Mouse (Mus musculus) lung, embryonic 15.5 days (tissue): ENCODE measurements around the gene Smco4. TPM values are rescaled to one million over a fixed set of nuclear protein-coding genes. Genes with fewer than 3 reads are reported as not detected.
"Not testable (repeated sequence)": the region's sequence is repeated elsewhere in the genome, so short reads cannot be mapped to it uniquely, and the experiment has no call there.

Experiments
- ATAC-seq: fragments of 200-750 bp; cut with Nextera tagmentation; 2 replicates; pipeline ENCODE4 v1.8.0; 2017; ENCODE audit warnings: moderate number of reproducible peaks, borderline replicate concordance; ENCODE audit not compliant: low FRiP score, low TSS enrichment; ENCODE audit errors: extremely low read depth
- H3K27ac ChIP-seq: fragments of 300-500 bp; sonication (generic); 2 replicates; pipeline ENCODE4 v1.5.1; 2015; ENCODE audit warnings: moderate library complexity, mild to moderate bottlenecking, inconsistent platforms
- H3K27me3 ChIP-seq: fragments of 300-500 bp; sonication (generic); 2 replicates; pipeline ENCODE4 v1.6.1; 2015; ENCODE audit warnings: inconsistent platforms
- H3K36me3 ChIP-seq: fragments of 300-500 bp; sonication (generic); 2 replicates; pipeline ENCODE4 v1.6.1; 2015; ENCODE audit warnings: inconsistent platforms
- H3K4me1 ChIP-seq: fragments of 300-500 bp; sonication (generic); 2 replicates; pipeline ENCODE4 v1.6.1; 2015; ENCODE audit warnings: inconsistent platforms
- H3K4me2 ChIP-seq: fragments of 300-500 bp; sonication (generic); 2 replicates; pipeline ENCODE4 v1.6.1; 2015; ENCODE audit warnings: inconsistent platforms, mild to moderate bottlenecking, moderate library complexity
- H3K4me3 ChIP-seq: fragments of 300-500 bp; sonication (generic); 2 replicates; pipeline ENCODE4 v1.5.1; 2015; ENCODE audit warnings: mild to moderate bottlenecking, inconsistent platforms
- H3K9ac ChIP-seq: fragments of 300-500 bp; sonication (generic); 2 replicates; pipeline ENCODE4 v1.6.1; 2015; ENCODE audit warnings: inconsistent platforms
- H3K9me3 ChIP-seq: fragments of 300-500 bp; sonication (generic); 2 replicates; pipeline ENCODE4 v1.6.1; 2016; ENCODE audit warnings: inconsistent platforms
- WGBS: fragments of 180-500 bp; shearing (Covaris S2); methylation state at CpG from one replicate; pipeline ENCODE4 v1.1.7; 2015; 5-methylcytosine and 5-hydroxymethylcytosine counted together
- polyA plus RNA-seq: library from polyadenylated mRNA; unstranded; fragments of >200 nt; fragmentation: Nextera tagmentation; extraction: Ambion mirVana; gene quantifications from 2 replicates; pipeline ENCODE4 v1.2.1, GENCODE M21; 2015

The Smco4 gene
- polyA plus RNA-seq, 1 experiment from 2014 or later: 2.7 TPM

DNA sequence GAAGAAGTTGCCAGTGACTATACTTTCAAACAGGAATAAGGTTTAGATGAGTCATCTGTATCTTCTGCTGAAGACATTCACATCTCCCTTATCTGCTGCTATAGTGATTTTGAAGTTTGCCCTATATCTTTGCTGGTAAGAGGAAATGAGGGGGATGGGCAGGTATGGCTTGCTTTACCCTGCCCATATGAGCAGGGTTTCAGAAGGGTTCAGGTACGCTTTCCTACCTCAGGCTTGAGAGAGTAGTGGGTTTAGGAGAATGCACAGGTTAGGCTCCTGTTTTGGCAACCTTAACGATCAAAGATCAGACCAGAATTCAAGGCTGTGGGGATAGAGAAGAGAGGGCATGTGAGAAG lies 36.7 kb downstream of the Smco4 start:
- no peaks in the 10 kb centered on the region for H3K9me3 ChIP-seq
- no peak overlapping the region for H3K4me3 ChIP-seq
- 76% methylated on average over 2 of the region's 2 CpGs for WGBS
- ATAC-seq: no peak
- H3K27ac ChIP-seq: no peak overlapping the region
- no peak overlapping the region for H3K9ac ChIP-seq
- no peak overlapping the region for H3K4me2 ChIP-seq
- H3K27me3 ChIP-seq: no peaks in the 10 kb centered on the region
- no peaks in the 10 kb centered on the region for H3K36me3 ChIP-seq
- H3K4me1 ChIP-seq: peaks cover 60% of the 10 kb centered on the region

DNA sequence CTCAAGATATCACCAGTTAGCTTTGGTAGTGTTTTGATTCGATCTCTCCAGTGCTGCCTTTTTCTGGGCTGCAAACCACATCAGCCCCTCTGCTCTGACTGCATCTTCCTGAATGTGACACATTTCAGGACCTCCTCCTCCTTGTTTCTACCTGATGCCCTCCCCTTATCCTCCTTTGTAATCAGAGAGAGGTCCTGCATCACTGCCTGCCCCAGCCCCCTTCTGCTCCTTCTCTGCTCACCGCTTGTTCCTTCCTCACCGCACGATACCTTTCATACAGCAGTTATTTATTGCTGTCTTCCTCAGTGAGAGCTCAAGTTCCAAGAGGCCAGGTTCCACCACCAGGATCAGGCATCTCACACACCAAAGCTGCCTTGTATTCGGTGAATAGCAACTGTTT lies 38.0 kb downstream of the Smco4 start:
- H3K36me3 ChIP-seq: no peaks in the 10 kb centered on the region
- no peak for ATAC-seq
- no peak overlapping the region for H3K9ac ChIP-seq
- no peaks in the 10 kb centered on the region for H3K9me3 ChIP-seq
- no peak overlapping the region for H3K4me3 ChIP-seq
- H3K27ac ChIP-seq: no peak overlapping the region
- H3K4me1 ChIP-seq: peaks cover 55% of the 10 kb centered on the region
- no peak overlapping the region for H3K4me2 ChIP-seq
- no peaks in the 10 kb centered on the region for H3K27me3 ChIP-seq
- 49% methylated on average over 5 of the region's 5 CpGs for WGBS

DNA sequence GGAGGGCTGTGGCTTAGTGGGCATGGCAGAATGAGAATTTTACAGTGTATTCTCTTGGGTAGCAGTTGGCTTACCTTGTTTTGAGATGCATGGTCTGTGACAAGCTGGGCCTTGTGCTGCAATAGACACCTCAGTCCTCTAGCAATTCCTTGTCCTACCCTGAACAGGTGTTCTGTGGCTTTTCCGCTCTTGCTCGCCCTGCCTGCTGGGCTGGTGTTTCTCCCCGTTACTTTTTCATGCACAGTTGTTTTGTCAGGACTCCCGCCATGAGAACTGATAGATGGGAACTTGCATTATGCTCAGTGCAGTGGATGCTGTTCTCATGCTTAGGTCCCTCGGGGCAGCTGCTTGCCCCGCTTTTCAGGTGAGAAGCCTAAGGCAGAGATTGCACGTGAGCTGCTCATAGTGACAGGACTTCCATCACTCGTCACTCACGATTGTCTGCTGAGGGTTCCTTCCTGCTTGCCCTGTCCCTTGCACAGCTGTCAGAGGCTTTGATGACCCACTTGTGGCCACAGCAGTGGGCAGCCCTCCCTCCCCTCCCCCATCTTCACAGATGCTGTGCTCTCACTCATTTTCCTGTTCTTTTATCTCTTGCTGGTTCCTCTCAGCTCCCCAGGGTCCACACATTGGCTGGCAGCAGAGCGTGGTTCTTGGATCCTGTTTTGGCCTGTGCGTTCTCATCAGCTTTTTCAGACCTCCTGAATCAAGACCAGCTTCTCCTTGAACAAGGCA lies 40.3 kb downstream of the Smco4 start:
- H3K9ac ChIP-seq: no peak overlapping the region
- no peak overlapping the region for H3K4me2 ChIP-seq
- no peaks in the 10 kb centered on the region for H3K9me3 ChIP-seq
- no peaks in the 10 kb centered on the region for H3K36me3 ChIP-seq
- H3K27me3 ChIP-seq: no peaks in the 10 kb centered on the region
- peaks cover 36% of the 10 kb centered on the region for H3K4me1 ChIP-seq
- no peak overlapping the region for H3K4me3 ChIP-seq
- ATAC-seq: no peak
- 58% methylated on average over 11 of the region's 11 CpGs for WGBS
- H3K27ac ChIP-seq: no peak overlapping the region

DNA sequence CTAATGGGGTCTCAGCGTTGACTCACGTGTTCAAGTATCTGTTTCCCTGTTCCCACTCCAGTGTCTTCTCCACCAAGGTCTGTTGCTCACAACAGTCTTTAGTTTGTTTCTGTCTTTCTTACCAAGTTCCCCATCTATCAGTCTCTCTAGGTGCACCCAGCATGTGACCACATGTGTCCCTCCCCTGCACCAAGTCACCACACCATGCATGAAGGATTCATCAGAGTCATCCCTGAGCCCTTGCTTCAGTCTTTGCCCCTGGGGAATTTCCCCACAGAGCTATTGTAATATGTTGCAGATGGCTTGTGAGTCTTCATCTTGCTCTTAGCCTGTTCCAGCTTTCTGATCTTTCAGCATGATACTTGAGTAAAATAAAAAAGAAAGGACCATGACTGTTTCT lies 40.9 kb downstream of the Smco4 start:
- Histone ChIP-seq H3K4me1 (peaks cover 34% of the 10 kb centered on the region), H3K4me3 (no peak overlapping the region), H3K4me2 (no peak overlapping the region), H3K27ac (no peak overlapping the region), H3K9me3 (no peaks in the 10 kb centered on the region), H3K9ac (no peak overlapping the region), H3K36me3 (no peaks in the 10 kb centered on the region), H3K27me3 (no peaks in the 10 kb centered on the region)
- ATAC-seq: no peak
- 86% methylated on average over 2 of the region's 2 CpGs for WGBS

DNA sequence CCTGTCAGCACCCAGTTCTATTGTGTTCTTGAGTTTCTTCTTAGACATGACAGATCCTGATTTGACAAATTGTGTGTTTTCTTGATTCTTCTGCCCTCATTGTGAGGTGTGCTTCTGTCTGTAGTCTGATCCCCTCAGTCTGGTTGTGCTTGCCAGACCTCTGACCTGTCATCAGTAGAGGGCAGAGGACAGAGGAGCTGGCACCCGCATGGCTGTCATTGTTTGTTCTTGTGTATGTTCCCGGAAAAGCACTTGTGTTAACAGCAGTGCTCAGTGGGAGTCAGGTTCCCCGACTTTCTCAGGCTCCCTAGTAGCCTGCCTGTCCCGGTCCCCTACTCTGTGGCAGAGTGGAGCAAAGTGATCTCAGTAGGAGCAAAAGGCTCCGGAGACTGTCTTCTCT lies 42.2 kb downstream of the Smco4 start:
- Histone ChIP-seq H3K4me3 (no peak overlapping the region), H3K27me3 (no peaks in the 10 kb centered on the region), H3K4me1 (peaks cover 22% of the 10 kb centered on the region), H3K9me3 (no peaks in the 10 kb centered on the region), H3K4me2 (no peak overlapping the region), H3K9ac (no peak overlapping the region), H3K27ac (no peak overlapping the region), H3K36me3 (no peaks in the 10 kb centered on the region)
- ATAC-seq: no peak; the same call in 1 of the 2 replicates
- 29% methylated on average over 5 of the region's 5 CpGs for WGBS

DNA sequence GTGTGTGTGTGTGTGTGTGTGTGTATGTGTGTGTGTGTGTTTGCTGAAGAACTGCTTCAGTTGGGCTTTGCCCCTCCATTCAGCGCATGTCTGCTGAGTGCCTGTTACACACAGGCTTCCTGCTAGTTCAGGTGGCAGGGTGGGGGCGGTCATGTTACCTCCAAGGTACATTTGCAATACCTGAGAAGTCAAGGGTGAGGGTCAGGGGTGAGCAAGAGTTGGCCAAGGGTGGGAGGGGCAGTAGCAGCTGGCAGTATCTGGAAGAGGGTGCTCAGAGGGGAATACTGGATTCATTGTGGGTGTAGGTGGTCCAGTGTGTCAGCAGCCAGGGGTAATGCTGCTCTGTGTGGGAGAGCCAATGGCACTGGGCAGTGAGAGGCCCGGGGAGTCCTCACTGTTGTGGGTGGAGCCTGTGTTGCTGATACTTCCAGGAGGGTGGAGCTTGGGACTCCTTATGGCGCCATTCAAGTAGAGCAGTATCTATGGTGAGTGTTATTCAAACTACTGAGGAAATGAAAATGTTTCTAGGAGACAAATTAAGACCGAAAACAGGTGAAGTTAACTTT lies 43.7 kb downstream of the Smco4 start:
- Histone ChIP-seq H3K4me2 (no peak overlapping the region), H3K27ac (no peak overlapping the region), H3K9ac (no peak overlapping the region), H3K4me3 (no peak overlapping the region), H3K36me3 (no peaks in the 10 kb centered on the region), H3K9me3 (no peaks in the 10 kb centered on the region), H3K4me1 (peaks cover 15% of the 10 kb centered on the region), H3K27me3 (no peaks in the 10 kb centered on the region)
- WGBS: 79% methylated on average over 5 of the region's 5 CpGs
- peak; percentile 44; the same call in 1 of the 2 replicates for ATAC-seq

DNA sequence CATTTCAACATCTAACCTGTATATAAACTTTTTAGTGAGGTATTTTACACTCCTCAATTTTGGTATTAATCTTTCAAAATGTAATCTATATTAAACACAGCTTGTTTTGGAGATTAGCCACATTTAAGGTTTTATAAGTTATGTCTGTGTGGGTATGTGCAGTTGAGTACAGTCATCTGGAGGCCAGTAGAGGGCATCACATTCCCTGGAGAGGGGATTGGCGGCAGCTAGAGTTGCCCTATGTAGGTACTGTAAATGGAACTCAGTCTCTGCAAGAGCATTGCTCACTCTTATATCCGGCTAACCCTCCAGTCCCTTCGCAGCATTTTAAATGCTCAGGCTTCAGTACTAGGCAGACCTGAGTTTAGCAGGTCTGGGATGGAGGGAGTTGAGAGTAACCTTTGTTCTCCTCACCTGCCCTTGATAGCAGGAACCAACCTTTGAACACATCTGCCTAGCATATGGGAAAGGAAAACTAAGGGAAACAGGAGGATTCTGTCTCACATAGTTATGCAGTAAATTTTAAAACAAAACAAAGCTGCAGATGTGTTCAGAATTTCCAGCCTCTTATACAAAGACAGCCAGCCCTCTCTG lies 44.3 kb downstream of the Smco4 start:
- Histone ChIP-seq H3K4me3 (no peak overlapping the region), H3K27me3 (no peaks in the 10 kb centered on the region), H3K9ac (no peak overlapping the region), H3K4me2 (no peak overlapping the region), H3K27ac (no peak overlapping the region), H3K36me3 (no peaks in the 10 kb centered on the region), H3K4me1 (peaks cover 15% of the 10 kb centered on the region), H3K9me3 (no peaks in the 10 kb centered on the region)
- 93% methylated on average over 3 of the region's 3 CpGs for WGBS
- no peak for ATAC-seq

DNA sequence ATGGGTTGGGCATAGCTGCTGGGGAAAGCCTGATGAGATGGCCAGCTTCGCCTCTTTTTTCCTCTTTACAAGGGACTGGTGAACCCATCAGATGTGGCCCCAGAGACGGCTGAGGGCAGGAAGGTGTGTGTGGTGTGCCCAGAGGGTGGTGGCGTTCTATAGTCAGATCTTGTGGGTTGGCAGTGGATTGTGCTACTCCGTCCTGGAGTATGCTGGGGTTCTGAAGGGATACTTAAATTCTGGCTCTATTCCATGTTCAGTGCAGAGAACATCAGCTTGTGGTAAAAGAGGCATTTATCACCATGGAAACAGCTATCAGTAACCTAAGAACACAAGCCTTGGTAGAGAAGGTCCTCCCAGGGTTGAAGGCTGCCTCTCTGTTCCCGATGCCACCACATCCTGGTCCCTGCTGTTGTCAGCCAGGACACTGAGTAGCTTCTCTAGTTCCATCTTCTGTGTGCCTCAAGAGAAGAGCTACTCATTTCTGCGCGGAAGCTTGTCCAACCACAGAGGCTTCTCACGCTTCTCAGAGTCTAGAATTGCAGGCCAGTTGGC lies 45.8 kb downstream of the Smco4 start:
- Histone ChIP-seq H3K27me3 (no peaks in the 10 kb centered on the region), H3K36me3 (no peaks in the 10 kb centered on the region), H3K4me1 (peaks cover 15% of the 10 kb centered on the region), H3K9ac (no peak overlapping the region), H3K27ac (no peak overlapping the region), H3K4me3 (no peak overlapping the region), H3K9me3 (no peaks in the 10 kb centered on the region), H3K4me2 (no peak overlapping the region)
- 83% methylated on average over 8 of the region's 8 CpGs for WGBS
- no peak for ATAC-seq

DNA sequence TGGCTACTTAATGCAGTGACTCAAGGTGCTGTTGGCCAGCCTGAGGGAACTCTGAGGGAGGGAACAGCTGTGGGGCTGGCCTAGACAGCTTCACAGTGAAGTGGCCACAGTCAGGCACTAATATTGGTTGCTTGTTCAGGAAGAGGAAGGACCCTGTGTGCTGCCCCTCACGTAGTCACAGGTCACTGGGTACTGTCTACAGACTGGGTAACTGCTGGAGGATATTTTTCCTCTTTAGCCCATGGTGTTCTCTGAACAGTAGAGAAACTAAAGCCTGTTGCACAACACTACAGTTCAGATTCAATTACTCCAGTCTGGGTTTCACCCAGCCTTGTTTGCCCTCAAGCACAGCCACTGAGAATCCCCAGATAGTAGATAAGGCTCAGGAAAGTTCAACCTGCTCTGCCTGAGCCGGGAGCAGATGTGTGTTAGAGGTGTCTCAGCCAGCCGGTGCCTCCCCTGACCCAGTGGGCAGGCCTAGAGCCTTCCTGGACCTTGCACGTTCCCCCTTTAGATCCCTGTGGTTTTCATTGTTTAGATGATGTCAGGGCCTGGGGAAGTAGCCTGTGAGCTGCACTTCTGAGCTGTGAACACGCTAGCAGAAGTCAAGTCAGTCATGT lies 48.6 kb downstream of the Smco4 start:
- Histone ChIP-seq H3K4me3 (no peak overlapping the region), H3K4me1 (peaks cover 6% of the 10 kb centered on the region; the same call in 1 of the 2 replicates), H3K27ac (no peak overlapping the region), H3K9ac (no peak overlapping the region), H3K27me3 (no peaks in the 10 kb centered on the region), H3K4me2 (no peak overlapping the region), H3K9me3 (no peaks in the 10 kb centered on the region), H3K36me3 (no peaks in the 10 kb centered on the region)
- ATAC-seq: no peak
- 50% methylated on average over 5 of the region's 5 CpGs for whole genome bisulfite sequencing

DNA sequence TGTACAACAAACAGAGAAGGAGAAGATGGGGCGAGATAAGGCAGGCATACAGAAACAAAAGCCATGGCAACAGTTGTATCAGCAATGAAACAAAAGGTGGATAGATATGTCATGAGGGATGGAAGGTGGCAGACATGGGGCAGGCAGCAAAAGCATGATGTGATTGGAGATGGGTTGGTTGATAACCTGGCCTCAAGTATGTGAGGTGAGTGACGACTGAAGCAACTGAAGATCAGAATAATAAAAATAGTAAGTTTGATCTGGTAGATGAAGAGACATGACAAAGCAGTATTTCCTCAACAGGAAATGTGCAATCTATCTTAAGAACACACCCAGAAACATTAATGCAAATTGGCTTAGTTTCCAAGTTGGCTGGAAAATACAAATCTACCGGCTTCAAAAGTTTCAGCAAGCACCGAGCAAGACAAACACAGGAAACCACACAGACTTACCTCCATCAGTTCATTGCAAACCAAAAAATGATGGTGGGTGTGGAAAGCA lies 57.3 kb downstream of the Smco4 start:
- Histone ChIP-seq H3K4me2 (no peak overlapping the region), H3K9ac (no peak overlapping the region), H3K36me3 (no peaks in the 10 kb centered on the region), H3K4me3 (no peak overlapping the region), H3K4me1 (no peaks in the 10 kb centered on the region), H3K27me3 (no peaks in the 10 kb centered on the region), H3K27ac (no peak overlapping the region), H3K9me3 (no peaks in the 10 kb centered on the region)
- ATAC-seq: no peak
- whole genome bisulfite sequencing: 66% methylated on average over 4 of the region's 4 CpGs

DNA sequence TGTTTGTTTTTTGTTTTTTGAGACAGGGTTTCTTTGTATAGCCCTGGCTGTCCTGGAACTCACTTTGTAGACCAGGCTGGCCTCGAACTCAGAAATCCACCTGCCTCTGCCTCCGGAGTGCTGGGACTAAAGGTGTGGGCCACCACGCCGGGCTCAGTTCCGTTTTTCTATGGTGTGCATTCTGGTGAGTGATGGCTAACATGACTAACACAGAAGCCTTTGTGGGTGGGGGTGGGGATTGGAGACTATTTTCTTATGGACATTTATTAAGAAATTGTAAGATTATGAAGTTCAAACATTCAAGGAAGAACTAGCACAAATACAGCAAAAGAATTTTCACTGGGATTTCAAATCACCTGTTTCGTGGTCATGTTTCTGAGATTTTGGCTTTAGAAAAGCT lies 57.8 kb downstream of the Smco4 start:
- H3K4me3 ChIP-seq, H3K9me3 ChIP-seq, H3K9ac ChIP-seq, H3K36me3 ChIP-seq, H3K27me3 ChIP-seq, H3K4me2 ChIP-seq, H3K4me1 ChIP-seq, H3K27ac ChIP-seq, ATAC-seq: not testable (repeated sequence)
- WGBS: 84% methylated on average over 6 of the region's 6 CpGs
